Mouse (Mus musculus) lung, postnatal 4 days (tissue): ENCODE measurements at regions not wholly inside any gene's neighbourhood (a gene's known extent, or its start where the extent isn't known, plus 50 kb on each side); places are given as distances from the start of the nearest gene placed in this dataset.

Experiments
- DNase-seq, 2 experiments: peaks; one replicate each; pipeline ENCODE4 v3.0.0; 2021

DNA sequence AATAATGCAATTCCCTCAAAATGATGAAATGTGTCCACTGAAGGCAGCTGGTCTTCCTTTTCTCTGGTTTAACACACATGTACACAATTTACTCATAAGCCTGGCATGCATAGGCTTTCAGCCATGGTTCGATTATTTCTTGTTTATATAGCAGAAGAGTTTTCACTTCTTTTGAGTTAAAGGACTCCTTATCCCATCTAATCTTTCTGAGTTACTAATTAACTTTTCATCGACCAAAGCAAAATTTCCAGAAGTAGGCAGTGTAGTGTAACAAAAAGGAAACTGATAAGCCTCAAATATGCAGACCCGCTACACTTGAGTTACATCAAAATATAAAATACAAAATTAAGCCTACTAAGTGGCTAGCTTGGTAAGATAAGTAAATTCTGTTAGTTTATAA is 620.5 kb upstream of the Akr1e1 start:
- no peak for DNase-seq

DNA sequence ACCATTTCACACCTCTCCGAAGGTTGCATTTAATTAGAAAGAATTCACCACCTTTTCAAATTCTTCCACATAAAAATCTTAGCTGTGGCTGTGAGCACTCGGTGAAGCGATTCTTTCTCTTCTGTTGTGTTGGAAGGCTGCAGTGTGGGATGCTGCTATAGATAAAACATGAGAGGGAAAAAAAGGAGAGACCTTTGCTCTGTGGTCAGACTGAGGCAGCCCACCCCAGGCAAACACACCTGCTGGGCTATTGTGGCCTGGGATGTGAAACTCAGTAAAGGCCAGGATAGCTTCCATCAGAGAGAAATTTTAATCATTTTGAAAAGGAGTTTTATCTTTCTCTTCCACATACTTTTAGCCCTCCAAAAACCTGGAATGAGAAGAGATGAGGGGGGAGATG is 625.3 kb upstream of the Akr1e1 start:
- DNase-seq, result no peak

DNA sequence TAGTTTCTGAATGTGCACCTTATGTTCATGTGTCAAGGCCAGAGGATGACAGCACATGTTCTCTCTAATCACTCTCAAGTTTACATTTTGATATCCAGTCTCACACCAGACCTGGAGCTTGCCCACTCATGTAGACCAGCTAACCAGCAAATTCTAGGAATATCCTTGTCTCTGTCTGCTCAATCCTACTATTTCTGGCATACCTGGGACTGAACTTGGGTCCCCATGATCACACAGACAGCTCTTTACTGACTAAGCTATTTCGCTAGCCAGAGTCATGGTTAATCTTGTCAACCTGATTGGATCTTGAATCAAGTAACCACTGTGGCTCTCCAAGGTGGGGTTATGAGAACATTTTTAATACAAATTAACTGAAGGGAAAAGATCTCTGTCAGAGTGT is 625.9 kb upstream of the Klf6 start:
- no peak for DNase-seq

DNA sequence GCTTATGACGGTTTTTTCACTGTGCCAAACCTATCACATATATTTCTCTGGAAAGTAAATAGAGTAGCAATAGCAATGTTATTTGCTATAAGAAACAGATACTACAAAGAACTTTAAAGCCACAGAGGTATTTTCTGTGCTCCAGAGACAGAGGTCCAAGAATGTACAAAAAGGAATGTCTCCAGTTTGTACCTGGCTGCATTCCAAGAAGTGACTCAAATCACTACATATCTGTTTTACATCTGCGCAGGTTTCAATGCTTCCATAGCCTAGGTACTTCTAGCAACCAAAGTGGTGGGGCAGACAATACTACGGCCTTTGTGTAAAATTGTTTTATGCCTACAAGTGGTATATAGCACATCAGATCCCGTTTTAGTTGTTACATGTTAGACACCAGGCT is 620.7 kb upstream of the Klf6 start:
- DNase-seq, result no peak

DNA sequence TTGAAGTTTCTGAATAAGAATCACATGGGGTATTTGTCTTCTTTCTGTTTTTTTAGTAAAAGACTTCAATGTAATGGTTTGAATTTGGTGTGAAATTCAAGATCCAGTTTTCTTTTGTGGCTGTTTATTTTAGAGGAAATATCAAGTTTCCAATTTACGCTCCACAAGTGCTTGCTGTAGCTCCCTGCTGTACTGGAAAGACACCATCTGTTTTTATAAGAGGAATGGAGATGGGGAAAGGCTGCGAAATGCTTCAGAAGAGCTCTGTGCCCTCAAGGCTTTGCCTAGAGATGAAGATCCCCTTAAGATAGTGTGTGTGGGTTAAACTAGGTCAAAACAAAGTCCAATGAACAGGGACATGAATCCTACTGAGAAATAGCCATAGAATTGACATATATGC is 618.5 kb upstream of the Klf6 start:
- DNase-seq, result no peak

DNA sequence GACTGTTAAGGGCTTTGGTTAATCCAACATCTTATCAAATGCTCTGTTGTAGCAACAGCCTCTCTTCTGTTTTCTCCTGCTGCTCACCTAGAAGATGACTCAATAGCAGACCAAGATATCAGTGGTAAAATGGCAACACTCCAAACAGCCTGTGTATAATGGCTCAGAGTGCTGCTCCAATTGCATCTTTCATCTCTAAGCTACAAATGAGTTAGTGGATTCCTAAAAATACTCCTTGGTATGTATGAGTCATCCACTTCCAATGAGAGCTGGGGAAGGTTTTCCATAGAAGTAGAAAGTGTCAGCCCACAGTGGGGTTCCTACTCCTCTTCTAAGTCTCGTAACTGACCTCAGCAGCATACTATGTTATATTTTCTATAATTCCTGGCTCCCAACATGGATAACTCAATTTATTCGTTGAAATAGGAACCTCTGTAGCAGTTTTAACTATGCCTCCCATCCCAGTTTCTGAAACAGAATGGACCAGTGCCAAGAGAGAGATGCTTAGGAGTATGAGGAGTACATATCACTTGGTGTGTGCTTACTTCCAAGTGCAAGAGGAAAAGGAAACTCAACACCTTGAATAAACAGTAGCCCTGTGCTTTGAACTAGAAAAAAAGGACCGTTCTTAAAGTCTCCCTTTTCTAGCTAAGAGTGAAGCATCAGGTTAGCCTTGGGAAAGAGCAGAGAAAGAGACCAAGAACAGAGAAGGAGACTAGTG is 612.5 kb upstream of the Klf6 start:
- DNase-seq, result no peak

DNA sequence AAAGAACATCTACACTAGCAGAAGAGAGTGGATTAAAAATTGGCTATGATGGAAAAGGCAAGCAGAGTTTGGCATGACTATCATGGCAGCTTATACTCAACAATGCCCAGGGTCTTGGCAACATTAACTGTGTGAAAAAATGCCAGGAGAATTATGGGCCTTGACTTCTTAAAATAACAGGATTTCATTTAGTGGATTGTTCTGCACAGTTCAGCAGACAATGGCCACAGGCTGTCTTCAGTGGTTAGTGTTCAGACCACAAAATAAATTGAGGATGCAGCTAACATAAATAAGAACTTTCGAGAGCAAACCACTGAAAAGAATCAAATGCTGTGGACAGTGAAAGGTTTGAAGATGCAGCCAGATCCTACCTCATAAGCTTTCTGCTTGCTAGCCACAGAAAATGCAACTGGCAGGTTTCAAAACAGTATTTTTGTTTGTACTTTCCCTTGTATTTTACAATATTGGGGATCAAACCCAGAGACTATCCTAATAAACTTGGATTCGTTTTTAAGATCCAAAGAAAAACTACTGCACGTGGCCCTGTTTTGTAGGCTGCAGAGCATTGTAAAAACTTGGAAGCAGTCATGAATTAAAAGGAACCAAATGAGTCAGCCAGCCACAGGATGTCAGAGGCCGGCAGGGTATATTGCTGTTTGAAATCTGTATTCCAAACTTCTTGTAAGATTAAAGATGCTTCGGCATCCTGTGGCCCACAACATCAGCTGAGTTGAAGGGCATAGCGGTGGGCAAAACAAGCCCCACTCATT is 603.2 kb upstream of the Klf6 start:
- DNase-seq, result no peak

DNA sequence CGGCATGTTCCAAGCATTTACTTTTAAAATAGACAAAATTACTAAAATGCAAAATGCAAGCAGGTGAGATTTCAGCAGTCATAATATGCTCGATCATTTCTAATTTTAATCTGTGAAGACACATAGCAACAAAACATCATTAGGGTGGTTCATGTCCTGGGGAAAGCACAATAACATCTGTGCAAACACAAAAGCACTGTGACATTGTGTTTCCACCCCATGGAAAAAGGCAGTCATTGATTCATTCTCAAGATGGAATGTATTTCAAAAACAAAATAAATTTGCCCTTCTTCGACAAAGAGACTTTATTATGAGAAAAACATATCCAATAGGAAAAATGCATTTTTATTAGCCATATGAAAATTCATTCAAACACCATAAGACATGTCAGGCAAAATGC is 601.5 kb upstream of the Klf6 start:
- DNase-seq, result no peak

DNA sequence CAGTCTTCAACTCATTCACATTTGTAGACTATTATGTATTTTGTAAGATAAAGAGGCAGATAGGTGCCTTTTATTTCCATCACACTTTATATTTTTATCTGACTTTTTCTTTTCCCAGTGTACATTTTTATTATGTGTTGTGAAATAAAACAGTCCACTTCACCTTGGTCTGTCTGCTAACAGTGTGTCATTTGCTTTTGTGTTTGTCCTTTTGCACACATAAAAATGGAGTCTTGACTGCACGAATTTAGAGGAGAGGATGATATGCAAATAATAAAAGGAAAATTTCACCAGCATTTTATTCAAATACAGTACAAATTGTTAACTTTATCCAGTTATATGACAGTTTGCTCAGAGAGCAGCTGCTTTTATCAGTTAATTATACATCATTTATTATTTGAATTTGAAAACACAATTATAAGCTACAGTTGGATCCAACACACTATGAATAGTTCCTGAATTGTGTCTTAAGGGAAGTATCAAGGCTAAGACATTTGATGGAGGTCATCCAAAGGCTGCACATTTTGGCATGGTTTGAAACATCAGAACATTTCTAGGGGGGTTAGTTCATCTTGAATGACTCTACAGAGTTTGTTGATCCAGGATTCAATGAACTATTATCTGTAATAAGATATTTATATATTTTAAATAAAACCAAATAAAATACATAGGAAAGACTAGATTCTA is 588.6 kb upstream of the Klf6 start:
- DNase-seq, result no peak

DNA sequence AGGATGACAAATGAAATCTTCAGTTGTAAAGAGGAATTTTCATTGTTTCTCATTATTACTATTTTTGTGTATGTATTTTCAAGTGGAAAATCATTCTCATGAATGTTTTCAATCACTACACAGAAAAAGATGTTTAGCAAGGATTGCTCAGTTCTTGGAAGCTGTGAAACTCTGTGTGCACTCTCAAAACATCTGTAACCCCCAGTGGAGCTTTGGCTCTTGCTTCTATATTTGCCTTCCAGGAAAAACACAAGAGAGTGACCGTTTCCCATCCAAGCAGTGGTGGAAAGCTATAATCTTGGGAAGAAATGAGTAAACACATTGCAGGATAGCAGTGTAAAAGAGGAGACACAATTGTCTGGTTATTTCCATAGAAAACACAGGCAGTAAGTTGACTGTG is 584.7 kb upstream of the Klf6 start:
- no peak for DNase-seq

DNA sequence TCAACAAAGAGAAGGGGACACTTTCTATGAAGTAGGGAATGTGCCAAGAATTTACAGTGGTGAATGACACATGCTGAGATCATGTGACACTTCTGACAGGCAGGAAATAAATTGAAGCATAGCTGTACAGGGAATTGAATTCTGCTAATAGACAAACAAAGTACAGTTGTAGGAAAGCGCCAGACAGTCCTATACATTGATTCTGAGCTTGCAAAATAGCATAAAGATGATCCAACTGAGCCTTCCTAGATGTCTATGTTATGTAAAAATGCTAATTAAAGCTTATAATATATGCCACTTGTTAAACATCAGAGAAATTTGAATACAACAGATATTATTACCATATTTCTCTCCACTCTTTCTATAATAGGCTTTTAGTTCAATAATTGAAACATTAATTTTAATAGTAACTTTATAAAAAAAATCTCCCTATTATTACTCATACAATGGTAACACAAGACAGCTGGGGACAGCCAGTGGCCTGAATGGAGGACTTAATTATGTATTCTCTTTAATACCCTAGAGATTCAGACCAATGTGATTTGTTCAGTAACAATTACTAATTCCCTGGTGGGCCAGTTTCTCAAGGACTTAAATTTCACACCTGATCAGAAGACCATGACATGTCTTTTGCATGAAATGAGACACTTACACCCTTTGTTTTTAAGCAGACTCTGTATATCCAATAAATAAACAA is 571.4 kb upstream of the Klf6 start:
- DNase-seq, result no peak

DNA sequence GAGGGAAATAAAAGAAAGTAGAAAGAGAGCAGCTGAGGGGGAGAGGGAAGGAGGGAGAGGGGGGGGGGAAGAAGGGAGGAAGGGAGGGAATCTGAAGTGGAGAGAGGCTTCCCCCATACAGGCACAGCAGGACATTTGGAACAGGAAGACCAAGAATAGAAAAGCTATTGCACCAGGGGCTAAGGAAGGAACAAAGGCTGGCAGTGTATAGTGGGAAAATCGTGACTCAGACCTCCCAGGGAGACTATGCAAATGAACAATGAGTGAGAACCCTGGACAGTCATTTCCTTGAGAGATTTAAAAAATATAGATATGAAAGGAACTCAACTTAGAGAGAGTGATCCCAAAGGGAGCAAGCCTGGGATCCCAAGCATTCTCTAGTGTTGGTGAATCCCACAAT is 559.1 kb upstream of the Klf6 start:
- no peak for DNase-seq

DNA sequence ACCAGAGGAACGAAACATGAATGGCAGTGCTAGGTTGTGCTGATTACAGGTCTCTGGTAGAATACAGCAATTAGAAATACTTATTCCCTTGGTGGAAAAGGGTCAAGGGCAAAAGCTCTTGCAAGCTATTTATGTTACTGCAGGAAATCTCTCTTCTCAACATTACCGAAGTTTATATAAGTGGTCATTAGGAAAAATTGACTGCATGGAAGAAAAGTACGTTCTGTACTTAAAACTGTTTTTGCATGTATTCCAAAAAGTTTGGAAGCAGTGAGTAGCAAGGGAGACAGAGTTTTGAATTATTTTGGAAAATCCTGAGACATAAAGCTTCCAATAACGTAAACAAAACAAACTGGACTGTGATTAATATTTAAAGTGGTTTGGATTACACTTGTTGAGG is 554.6 kb upstream of the Klf6 start:
- DNase-seq, result no peak

DNA sequence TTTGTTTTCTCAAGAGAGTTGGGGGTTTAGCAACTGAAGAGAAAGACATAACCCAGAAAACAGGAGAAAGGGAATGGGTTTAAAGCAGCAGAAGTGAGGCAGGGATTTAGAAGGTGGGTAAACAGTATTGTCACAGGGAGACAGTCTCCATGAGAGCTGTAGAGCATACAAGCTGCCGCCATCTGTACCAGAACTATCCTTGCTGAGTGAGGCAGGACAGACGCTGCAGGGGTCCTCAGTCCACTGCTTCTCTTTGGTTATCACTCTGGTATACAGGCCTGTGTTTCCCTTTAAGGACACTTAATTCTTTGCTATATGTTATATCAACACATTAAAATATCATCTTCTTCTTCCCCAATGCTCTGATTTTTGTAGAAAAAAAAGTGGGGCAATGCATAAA is 548.0 kb upstream of the Klf6 start:
- DNase-seq, result no peak

DNA sequence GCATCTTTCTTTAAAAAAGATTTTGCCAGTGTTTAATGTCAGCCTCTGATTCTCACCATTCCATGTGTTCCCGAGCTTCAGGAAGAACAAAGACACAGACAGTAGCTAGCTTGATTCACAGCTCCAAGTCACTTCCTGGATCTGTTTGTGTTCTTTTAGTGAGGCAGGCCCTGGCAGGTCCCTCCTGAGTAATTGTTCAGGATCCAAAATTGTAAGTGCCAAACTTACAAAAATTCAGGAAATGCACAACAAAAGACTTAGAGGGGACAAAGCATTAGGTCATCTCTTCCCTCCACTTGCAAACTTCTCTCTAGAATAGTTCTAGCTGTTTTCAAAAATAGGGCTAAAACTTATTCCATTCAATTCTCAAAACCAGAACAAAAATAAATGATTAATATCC is 546.3 kb upstream of the Klf6 start:
- no peak for DNase-seq

DNA sequence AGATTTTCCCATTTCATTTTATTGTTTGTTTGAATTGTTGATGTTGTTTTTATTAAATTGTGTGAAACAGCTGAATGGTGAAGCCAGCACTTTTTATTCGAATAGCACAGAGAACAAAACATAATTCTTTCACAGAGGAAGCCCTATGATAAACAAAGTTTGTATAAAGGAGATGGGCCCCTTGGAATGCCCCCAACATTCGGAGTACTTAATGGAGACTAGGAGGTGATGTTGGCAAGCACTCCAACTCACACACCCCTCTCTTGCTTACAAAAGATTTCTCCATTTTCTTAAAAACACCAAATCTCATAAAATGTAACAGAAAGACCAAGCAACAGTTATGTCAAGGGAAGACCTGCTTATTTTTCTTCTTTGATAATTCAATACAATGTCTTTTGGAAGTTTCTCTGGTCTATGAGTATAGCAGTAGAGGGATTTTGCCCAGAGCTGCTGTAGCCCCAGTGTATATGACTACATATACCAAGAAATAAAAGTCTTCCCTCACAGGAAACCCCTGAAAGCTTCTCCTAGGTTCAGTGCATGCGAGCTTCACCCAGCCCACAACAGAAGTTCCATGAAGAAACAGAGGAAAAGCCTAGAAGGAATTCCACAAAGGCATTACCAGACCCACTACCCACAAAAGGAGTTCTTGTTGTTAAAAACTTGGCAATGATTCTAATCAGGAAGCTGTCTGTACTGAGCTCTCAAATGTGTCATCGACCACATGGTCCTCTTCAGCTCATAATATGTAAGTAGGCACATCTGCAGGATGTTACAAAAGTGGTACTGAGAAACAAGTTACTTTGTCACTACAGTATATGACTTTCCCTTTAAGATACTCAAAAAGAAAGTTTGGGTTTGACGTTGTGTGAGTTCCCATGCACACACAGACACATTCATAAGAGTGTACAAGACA is 543.1 kb upstream of the Klf6 start:
- DNase-seq, result peak in 1 of 2 experiments; percentile 17

DNA sequence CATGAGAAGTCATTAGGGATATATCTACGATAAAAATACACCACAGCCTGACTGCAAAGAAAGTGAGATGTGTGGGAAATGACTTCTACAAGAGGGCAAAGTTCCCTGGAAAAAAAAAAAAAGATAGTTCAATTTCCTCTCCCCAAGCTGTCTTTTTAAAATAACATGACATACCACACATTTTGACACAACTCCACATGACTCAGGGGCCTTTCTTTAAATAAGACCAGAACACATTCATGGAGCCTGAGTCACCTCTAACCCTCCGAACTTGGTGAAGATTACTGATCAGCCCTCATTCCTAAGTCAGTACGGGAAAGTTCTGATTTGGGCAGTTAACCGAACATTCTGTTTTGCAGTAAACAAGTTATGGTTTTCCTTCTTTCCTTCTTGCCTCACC is 515.6 kb upstream of the Klf6 start:
- DNase-seq, result no peak

DNA sequence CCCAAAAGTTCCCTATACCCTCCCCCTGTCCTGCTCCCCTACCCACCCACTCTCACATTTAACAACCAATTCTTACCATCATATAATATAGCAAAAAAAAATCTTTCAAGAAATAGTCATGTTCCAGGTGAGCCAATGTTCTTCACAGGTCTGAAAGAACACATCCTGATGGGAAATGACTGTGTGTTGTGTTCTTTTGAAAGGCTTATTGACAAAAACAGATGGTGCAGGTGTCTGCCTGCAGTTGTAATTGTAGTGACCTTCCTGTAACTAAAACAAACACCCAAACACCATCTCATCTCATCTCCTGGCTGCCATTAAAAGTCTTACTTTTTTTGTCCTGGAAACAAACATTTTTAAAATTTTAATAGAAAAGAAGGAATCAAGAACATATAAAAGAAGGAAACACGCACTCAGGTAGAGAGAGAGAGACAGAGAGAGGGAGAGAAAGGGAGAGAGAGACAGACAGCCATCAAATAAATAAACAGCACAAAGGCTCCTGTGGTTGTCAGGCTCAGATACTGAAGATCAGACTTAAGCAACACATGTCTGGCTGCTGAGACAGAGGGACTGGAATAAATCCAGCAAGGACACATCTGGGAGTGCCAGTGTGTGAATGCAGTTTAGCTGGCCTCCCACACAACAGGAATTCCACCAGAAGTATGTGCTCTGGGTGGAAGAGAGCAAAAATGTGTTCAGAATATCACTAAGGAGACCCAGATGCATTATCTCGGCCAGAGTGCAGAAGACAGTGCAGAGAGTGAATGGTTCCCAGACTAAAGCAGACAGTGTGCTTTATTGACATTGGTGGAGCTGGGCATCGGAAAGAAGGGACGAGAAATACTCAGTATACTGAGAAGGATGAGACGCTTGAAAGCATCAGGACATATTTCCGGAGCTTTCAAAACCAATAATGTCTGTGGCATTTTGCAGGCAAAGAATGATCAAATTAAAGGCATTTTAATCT is 513.5 kb upstream of the Klf6 start:
- peak in 1 of 2 experiments; percentile 24 for DNase-seq

DNA sequence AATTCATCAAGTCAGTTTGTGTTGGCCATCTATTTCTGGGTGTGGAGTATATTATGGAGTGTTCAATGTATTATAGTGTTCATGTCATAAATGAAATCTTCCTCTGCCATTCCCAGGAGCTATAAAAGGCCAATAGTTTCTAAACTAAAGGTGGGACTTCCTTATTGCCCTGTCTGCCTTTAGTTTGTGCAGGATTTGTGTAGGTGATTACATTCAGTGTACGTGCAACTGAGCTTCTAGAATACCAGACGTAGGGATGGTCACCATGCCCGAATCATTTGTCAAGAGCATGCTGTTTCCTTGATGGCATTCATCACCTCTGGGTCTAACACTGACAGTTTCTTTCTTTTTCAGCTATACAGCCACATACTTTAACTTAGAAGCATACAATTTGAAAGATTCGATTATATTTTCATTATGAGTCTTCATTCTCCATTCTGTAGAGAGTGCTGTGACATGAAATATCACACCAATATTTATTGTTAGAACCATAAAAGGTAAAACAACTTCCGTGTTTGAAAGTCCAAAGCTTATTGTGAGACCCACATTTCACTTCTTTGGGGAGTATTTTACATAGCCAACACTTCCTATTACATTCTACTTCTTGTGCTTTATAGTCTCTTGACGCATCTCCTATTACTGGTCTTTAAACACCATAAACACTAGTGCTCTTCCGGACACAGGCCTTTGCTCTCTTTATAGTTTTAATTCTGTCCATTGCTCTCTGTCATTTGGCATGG is 494.1 kb upstream of the Klf6 start:
- DNase-seq, result no peak

DNA sequence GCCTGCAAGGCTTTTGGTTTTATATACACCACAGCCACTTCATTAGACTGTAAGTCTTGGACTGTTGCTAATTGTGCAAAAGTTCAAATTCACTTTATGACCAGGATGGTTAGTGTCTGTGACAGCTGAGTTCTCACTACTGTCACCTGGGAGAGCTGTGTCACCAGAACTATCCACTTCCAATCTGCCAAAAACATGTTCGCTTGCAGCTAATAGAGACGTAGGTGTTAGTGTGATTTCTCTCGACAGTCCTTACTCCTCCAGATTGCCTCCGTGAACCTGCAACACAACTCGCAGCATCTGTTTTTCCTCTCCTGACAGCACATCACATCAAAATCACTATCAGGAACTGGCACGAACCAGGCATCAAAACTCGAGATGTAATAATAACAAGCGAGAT is 491.3 kb upstream of the Klf6 start:
- peak; percentile 18 to 43 for DNase-seq
